8 mouse cellular contexts compared by ENCODE assay signal in the genomic region with DNA sequence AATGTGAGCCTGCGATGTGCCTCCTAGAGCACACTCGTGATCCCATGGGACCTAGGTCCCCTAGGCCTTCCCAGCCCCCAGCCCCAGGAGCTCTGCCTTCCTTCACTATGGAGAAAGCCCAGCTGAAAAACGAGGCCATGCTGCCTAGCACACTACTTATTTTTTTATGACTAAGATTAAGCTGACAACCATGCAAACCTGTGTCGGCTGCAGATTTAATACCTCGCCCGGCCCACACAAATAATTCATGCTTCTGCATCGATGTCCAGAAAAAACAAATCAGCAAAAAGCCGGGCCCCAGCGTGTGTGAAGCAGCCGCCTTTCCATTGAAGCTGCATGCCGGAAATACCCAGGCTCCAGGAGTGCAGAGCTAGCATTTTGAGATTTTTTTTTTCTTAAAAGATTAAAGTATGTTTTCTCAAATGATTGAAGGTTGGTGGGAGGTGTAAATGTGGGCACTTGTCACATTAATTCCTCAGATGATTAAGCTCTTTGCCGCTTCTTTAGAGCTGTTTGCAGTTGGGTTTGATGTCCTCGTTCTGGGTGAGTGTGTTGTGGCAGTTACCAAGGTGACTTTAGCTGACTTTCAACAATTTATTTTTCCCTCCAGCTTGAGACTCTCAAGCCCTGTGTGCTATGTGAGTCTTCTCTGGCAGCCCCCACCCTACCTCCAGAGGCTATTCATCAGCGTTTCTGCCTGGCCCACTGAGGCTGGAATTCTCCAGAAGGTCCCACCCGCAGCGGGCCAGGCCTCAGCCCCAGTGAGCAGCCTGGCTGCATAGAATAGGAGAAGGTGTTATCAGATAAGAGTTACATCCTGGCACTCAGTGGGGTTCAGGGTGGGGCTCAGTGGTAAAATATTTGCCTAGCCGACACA. TPM values are rescaled to one million over a fixed set of nuclear protein-coding genes. Genes with fewer than 3 reads are reported as not detected.
DNase-seq lines count a peak whose midpoint lies in the region; ATAC-seq and TF ChIP-seq lines count a peak whose summit lies in the region.

No protein-coding gene starts in this region.

- no peak overlapping the region; the same call in 1 of the 2 replicates for H3K9ac ChIP-seq in midbrain, embryonic 14.5 days (replicated peaks; ENCODE audit: low read length)

- H3K36me3 ChIP-seq in midbrain, embryonic 14.5 days (ENCODE audit: control insufficient read depth, insufficient read depth, low read length): peaks cover 27% of the 10 kb centered on the region

- peak overlapping the region; percentile 1; the same call in 1 of the 2 replicates for H3K4me2 ChIP-seq in midbrain, embryonic 14.5 days (ENCODE audit: low read length)

- peaks cover 29% of the 10 kb centered on the region for H3K4me1 ChIP-seq in midbrain, embryonic 14.5 days (ENCODE audit: control insufficient read depth, insufficient read depth, low read length)

- no peak for TF ChIP-seq CTCF in left cerebral cortex, adult 2 months (IDR thresholded peaks at IDR 0.05)

- H3K9me3 ChIP-seq in midbrain, embryonic 14.5 days (ENCODE audit: control insufficient read depth, low read length): no peaks in the 10 kb centered on the region

- no peak overlapping the region for H3K4me3 ChIP-seq in left cerebral cortex, adult 2 months
- no peak overlapping the region for H3K4me3 ChIP-seq in midbrain, embryonic 14.5 days (replicated peaks; ENCODE audit: low read depth, low read length)

- no peak for DNase-seq in left cerebral cortex, adult 2 months (ENCODE audit: extremely low spot score in 1 of 2, low spot score in 2 of 2)
- DNase-seq in left cerebral cortex, adult 9 months (ENCODE audit: low spot score in 2 of 2): no peak
- DNase-seq in c-Kit-positive CD71-positive TER-119-negative erythroid progenitor cells, embryonic 14.5 days (ENCODE audit: low read depth): peak; percentile 34
- DNase-seq in midbrain, embryonic 14.5 days: peak; percentile 78
- no peak for DNase-seq in cerebellum, adult 18-20 months
- no peak for DNase-seq in spleen, postnatal 4 days (ENCODE audit: low spot score in 2 of 2)

- intact Hi-C loops in left cerebral cortex, adult 2 months (cut with DNase I): no loop called here

- peak overlapping the region; percentile 70; the same call in 1 of the 2 replicates for H3K27ac ChIP-seq in left cerebral cortex, adult 2 months
- H3K27ac ChIP-seq in midbrain, embryonic 14.5 days (replicated peaks; ENCODE audit: low read depth, low read length): peak overlapping the region; percentile 77

- 6% methylated on average over 17 of the region's 17 CpGs for WGBS in midbrain, embryonic 14.5 days

- no peaks in the 10 kb centered on the region for H3K27me3 ChIP-seq in midbrain, embryonic 14.5 days (ENCODE audit: control insufficient read depth, insufficient read depth, low read length)

- peak; percentile 65 for ATAC-seq in inflammation-experienced regulatory T-cells, adult 6 months
- peak; percentile 55; the same call in 1 of the 2 replicates for ATAC-seq in midbrain, embryonic 14.5 days (ENCODE audit: low FRiP score, low TSS enrichment)
- no peak for ATAC-seq in monocyte, adult 5-6 weeks (replicated peaks; ENCODE audit: insufficient number of reproducible peaks, low FRiP score, low TSS enrichment, poor library complexity, severe bottlenecking)

RNA-seq across cellular contexts. Expression of gene Trim8, which starts 30.9 kb away (rescaled TPM):
- total RNA-seq in left cerebral cortex, adult 2 months (2021): 100 to 1,000 TPM; 114 to 121 TPM
- 10 to 100 TPM; 24.1 to 26.3 (median 25.9) TPM for polyA plus RNA-seq in inflammation-experienced regulatory T-cells, adult 6 months (2017; shearing (Covaris generic))
- polyA plus RNA-seq in midbrain, embryonic 14.5 days (2014; fragmentation: Nextera tagmentation; extraction: Ambion mirVana): 36.5 and 38.5 TPM in 2 replicates
- 35.4 to 50.0 TPM (median 39.9 TPM) in 3 replicates for total RNA-seq in monocyte, adult 5-6 weeks (2017)

Comparison
In these comparisons a context has a peak if more than half of its experiments do, and no peak if none do; other contexts are left out.
1. DNase-seq: peak in c-Kit-positive CD71-positive TER-119-negative erythroid progenitor cells, embryonic 14.5 days (single experiment) and midbrain, embryonic 14.5 days (single experiment); none in left cerebral cortex, adult 2 months (0 of 2), left cerebral cortex, adult 9 months (0 of 2), cerebellum, adult 18-20 months (0 of 2) and spleen, postnatal 4 days (0 of 2).